Mouse (Mus musculus): ENCODE data around the gene Rasal2.

DNA sequence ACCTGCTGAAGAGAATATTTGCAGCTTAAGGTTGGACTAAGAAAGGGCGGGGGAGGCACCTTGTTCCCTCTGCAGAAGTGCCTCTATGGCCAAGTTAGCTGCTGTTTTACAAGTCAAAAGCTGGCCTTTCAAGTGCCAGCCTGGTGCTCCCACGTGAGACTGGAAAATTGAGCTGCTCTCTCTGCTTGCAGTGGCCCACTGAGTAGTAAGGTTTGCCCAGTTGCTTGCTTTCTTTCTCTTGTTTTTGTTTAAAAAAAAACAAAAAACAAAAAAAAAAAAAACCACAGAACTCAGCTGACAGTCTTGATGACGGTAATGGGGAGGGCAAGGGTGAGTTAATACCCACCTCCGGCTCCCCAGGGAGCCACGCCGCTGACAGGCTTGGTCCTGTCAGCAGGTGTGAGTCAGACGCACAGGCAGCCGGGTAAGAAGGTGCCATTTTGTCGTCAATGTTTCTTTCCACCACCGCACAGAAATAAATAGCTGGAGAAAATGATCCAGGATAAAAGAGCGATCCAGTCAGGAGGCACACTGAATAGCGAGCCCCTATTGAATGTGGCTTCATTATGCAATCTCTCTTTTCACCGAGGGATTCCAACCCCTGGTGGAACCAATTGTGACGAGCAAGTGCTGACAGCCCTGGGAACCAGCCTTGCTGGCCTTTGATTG lies 27.7 kb upstream of the Rasal2 start:
- TF ChIP-seq CTCF (IDR thresholded peaks at IDR 0.05; ENCODE audit: low read depth), result no peak
- no peak for TF ChIP-seq EP300 (optimal IDR thresholded peaks at IDR 0.05)

Data from stomach, postnatal 0 days (tissue).